ENCODE assay signal across 7 mouse cellular contexts in genomic region chr2:28206472-28206871, GRCm38 (mm10). TPM values are rescaled to one million over a fixed set of nuclear protein-coding genes. Genes with fewer than 3 reads are reported as not detected.
DNase-seq lines count a peak whose midpoint lies in the region; ATAC-seq and TF ChIP-seq lines count a peak whose summit lies in the region.

No protein-coding gene starts in this region.

- WGBS in lung, embryonic 14.5 days, result 9% methylated on average over 11 of the region's 11 CpGs
- 16% methylated on average over 11 of the region's 11 CpGs for WGBS in forebrain, embryonic 11.5 days
- WGBS in liver, embryonic 12.5 days (ENCODE audit: insufficient replicate concordance), result 12% methylated on average over 11 of the region's 11 CpGs
- 14% methylated on average over 11 of the region's 11 CpGs for WGBS in stomach, embryonic 16.5 days

- no peaks in the 10 kb centered on the region for H3K4me1 ChIP-seq in lung, embryonic 14.5 days (ENCODE audit: insufficient read depth)
- peaks cover 10% of the 10 kb centered on the region; the same call in 1 of the 2 replicates for H3K4me1 ChIP-seq in forebrain, embryonic 11.5 days (replicated peaks; ENCODE audit: control insufficient read depth, insufficient read depth, low read length)
- H3K4me1 ChIP-seq in liver, embryonic 12.5 days, result peaks cover 24% of the 10 kb centered on the region
- peaks cover 16% of the 10 kb centered on the region for H3K4me1 ChIP-seq in stomach, embryonic 16.5 days (ENCODE audit: control insufficient read depth, insufficient read depth, low read length)

- DNase-seq in lung, embryonic 14.5 days, result no peak
- no peak for DNase-seq in lung, adult 18-20 months
- DNase-seq in forebrain, embryonic 11.5 days (ENCODE audit: low spot score), result no peak
- no peak for DNase-seq in left cerebral cortex, postnatal 36 days (ENCODE audit: low spot score in 2 of 2)

- peak overlapping the region; percentile 66 for H3K9ac ChIP-seq in lung, embryonic 14.5 days
- H3K9ac ChIP-seq in forebrain, embryonic 11.5 days (ENCODE audit: low read length), result peak overlapping the region; percentile 69; the same call in 1 of the 2 replicates
- H3K9ac ChIP-seq in liver, embryonic 12.5 days, result peak overlapping the region; percentile 53; the same call in 1 of the 2 replicates
- 0 out of 2 replicates have a peak overlapping the region, but pooled peaks have one; percentile 82 for H3K9ac ChIP-seq in stomach, embryonic 16.5 days (ENCODE audit: low read length)

- intact Hi-C loops in left cerebral cortex, postnatal 36 days (cut with DNase I), result loop anchor here (1.0 kb wide), 1 partner anchor 168 kb away; no protein-coding TSS in a partner anchor

- no peak overlapping the region for H3K27ac ChIP-seq in lung, embryonic 14.5 days (ENCODE audit: low read depth)
- H3K27ac ChIP-seq in forebrain, embryonic 11.5 days (ENCODE audit: low read depth, low read length), result no peak overlapping the region
- H3K27ac ChIP-seq in liver, embryonic 12.5 days, result no peak overlapping the region
- H3K27ac ChIP-seq in stomach, embryonic 16.5 days (ENCODE audit: low read length), result no peak overlapping the region

- peak overlapping the region; percentile 59 for H3K4me3 ChIP-seq in lung, embryonic 14.5 days (ENCODE audit: low read depth, low read length)
- H3K4me3 ChIP-seq in forebrain, embryonic 11.5 days (ENCODE audit: low read depth, low read length), result peak overlapping the region; percentile 51
- peak overlapping the region; percentile 60 for H3K4me3 ChIP-seq in liver, embryonic 12.5 days
- peak overlapping the region; percentile 63 for H3K4me3 ChIP-seq in stomach, embryonic 16.5 days (replicated peaks; ENCODE audit: low read length)

- peak overlapping the region; percentile 98 for H3K4me2 ChIP-seq in lung, embryonic 14.5 days
- H3K4me2 ChIP-seq in forebrain, embryonic 11.5 days (ENCODE audit: low read depth, low read length, severe bottlenecking), result peak overlapping the region; percentile 98
- H3K4me2 ChIP-seq in liver, embryonic 12.5 days, result peak overlapping the region; percentile 74
- H3K4me2 ChIP-seq in stomach, embryonic 16.5 days (ENCODE audit: low read depth, low read length), result peak overlapping the region; percentile 98

- no peak for TF ChIP-seq CTCF in lung, embryonic 14.5 days (IDR thresholded peaks at IDR 0.05; ENCODE audit: low read depth)

- no peak for ATAC-seq in lung, embryonic 14.5 days (ENCODE audit: insufficient read depth)
- ATAC-seq in forebrain, embryonic 11.5 days (replicated peaks; ENCODE audit: low FRiP score), result no peak
- ATAC-seq in liver, embryonic 12.5 days, result no peak
- ATAC-seq in stomach, embryonic 16.5 days (ENCODE audit: insufficient read depth, low FRiP score), result no peak
- no peak for ATAC-seq in monocyte, adult 5-6 weeks (replicated peaks; ENCODE audit: insufficient number of reproducible peaks, low FRiP score, low TSS enrichment, poor library complexity, severe bottlenecking)

- peaks cover 12% of the 10 kb centered on the region for H3K27me3 ChIP-seq in lung, embryonic 14.5 days (ENCODE audit: insufficient read depth, low read length)
- H3K27me3 ChIP-seq in forebrain, embryonic 11.5 days (ENCODE audit: control insufficient read depth, insufficient read depth, low read length), result no peaks in the 10 kb centered on the region; the same call in 1 of the 2 replicates
- peaks cover 95% of the 10 kb centered on the region for H3K27me3 ChIP-seq in liver, embryonic 12.5 days (replicated peaks)
- H3K27me3 ChIP-seq in stomach, embryonic 16.5 days (ENCODE audit: control insufficient read depth, insufficient read depth, low read length), result no peaks in the 10 kb centered on the region; the same call in 1 of the 2 replicates

- H3K36me3 ChIP-seq in lung, embryonic 14.5 days (ENCODE audit: insufficient read depth), result no peaks in the 10 kb centered on the region
- no peaks in the 10 kb centered on the region for H3K36me3 ChIP-seq in forebrain, embryonic 11.5 days (ENCODE audit: control insufficient read depth, insufficient read depth, low read length)
- H3K36me3 ChIP-seq in liver, embryonic 12.5 days, result no peaks in the 10 kb centered on the region
- H3K36me3 ChIP-seq in stomach, embryonic 16.5 days (ENCODE audit: control insufficient read depth, insufficient read depth, low read length), result no peaks in the 10 kb centered on the region

- no peaks in the 10 kb centered on the region for H3K9me3 ChIP-seq in lung, embryonic 14.5 days (ENCODE audit: low read depth, low read length)
- no peaks in the 10 kb centered on the region for H3K9me3 ChIP-seq in forebrain, embryonic 11.5 days (ENCODE audit: control insufficient read depth, low read length)
- no peaks in the 10 kb centered on the region for H3K9me3 ChIP-seq in liver, embryonic 12.5 days (replicated peaks)
- H3K9me3 ChIP-seq in stomach, embryonic 16.5 days (replicated peaks; ENCODE audit: control insufficient read depth, low read length), result no peaks in the 10 kb centered on the region

RNA-seq across cellular contexts. Expression of gene Olfm1, which starts 13.7 kb away (rescaled TPM):
- 14.4 and 16.1 TPM in 2 replicates for polyA plus RNA-seq in lung, embryonic 14.5 days (2014; fragmentation: Nextera tagmentation; extraction: Ambion mirVana)
- 38.2 and 44.1 TPM in 2 replicates for polyA plus RNA-seq in forebrain, embryonic 11.5 days (2014; fragmentation: Nextera tagmentation; extraction: Ambion mirVana)
- 2.9 and 3.3 TPM in 2 replicates for polyA plus RNA-seq in liver, embryonic 12.5 days (2016; fragmentation: Nextera tagmentation; extraction: Ambion mirVana)
- 14.8 and 16.2 TPM in 2 replicates for polyA plus RNA-seq in stomach, embryonic 16.5 days (2015; fragmentation: Nextera tagmentation; extraction: Ambion mirVana)
- total RNA-seq in monocyte, adult 5-6 weeks (2017), result 8.7 to 18.9 TPM (median 13.5 TPM) in 3 replicates
- 1,000 to 10,000 TPM; 1,516 to 1,769 TPM for total RNA-seq in left cerebral cortex, postnatal 36 days (2021)
